Mouse (Mus musculus): ENCODE data around the gene Taf12.
"Not testable (repeated sequence)": the region's sequence is repeated elsewhere in the genome, so short reads cannot be mapped to it uniquely, and the experiment has no call there.

The Taf12 gene

GRCm38 (mm10) chr4:132269740-132270560 is 4.2 kb upstream of the Taf12 start:
- peak; percentile 92 for DNase-seq (ENCODE audit: low read depth, low spot score)

GRCm38 (mm10) chr4:132273166-132273565 is 1.0 kb upstream of the Taf12 start:
- DNase-seq (ENCODE audit: low read depth, low spot score): no peak

- no peak for DNase-seq (ENCODE audit: low read depth, low spot score)
These were observed 1.8 kb downstream of the Taf12 start for GRCm38 (mm10) chr4:132275949-132276348.

DNA sequence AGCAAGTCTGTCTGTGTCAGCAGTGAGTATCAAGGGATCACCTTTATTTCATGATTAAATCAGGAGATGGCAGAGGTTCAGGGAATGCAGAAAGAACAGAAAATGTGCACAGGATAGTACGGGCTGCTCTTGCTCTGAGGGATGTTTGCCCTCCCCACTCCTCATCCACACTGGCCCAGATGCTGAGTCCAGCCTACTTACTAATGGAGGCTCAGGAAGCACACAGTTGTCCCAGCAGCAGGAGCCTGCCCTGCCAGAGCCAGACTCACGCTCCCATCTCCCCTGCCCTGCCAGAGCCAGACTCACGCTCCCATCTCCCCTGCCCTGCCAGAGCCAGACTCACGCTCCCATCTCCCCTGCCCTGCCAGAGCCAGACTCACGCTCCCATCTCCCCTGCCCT is 14.7 kb downstream of the Taf12 start:
- DNase-seq (ENCODE audit: low read depth, low spot score): not testable (repeated sequence)

DNA sequence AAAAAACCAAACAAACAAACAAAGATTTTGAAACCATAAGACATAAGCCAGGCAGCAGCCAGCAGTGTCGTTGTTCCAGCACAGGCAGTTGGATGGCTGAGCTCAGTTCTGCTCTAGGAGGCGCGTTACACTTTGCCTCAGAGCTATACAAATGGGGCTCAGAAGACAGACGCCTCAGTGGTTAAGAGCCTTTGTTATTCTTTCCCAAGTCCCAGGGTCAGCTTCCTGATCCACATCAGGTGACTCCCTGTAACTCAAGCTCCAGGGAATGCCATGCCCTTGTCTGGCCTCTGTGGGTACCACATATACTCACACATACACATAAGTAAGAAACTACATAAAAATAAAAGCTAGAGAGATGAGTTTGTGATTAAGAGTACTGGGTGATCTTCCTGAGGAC is 16.9 kb downstream of the Taf12 start:
- DNase-seq (ENCODE audit: low read depth, low spot score): no peak

GRCm38 (mm10) chr4:132291624-132292335 is 17.6 kb downstream of the Taf12 start:
- DNase-seq (ENCODE audit: low read depth, low spot score): no peak

GRCm38 (mm10) chr4:132292988-132293387 is 18.8 kb downstream of the Taf12 start:
- DNase-seq (ENCODE audit: low read depth, low spot score): no peak

- no peak for DNase-seq (ENCODE audit: low read depth, low spot score)
These were observed 19.6 kb downstream of the Taf12 start for GRCm38 (mm10) chr4:132293682-132294240.

GRCm38 (mm10) chr4:132295696-132296390 is 21.7 kb downstream of the Taf12 start:
- DNase-seq (ENCODE audit: low read depth, low spot score): no peak

- no peak for DNase-seq (ENCODE audit: low read depth, low spot score)
These were observed 25.7 kb downstream of the Taf12 start for GRCm38 (mm10) chr4:132299849-132300248.

GRCm38 (mm10) chr4:132301486-132301885 is 27.3 kb downstream of the Taf12 start:
- no peak for DNase-seq (ENCODE audit: low read depth, low spot score)

- DNase-seq (ENCODE audit: low read depth, low spot score): no peak
These were observed 28.1 kb downstream of the Taf12 start for GRCm38 (mm10) chr4:132301965-132302938.

- peak; percentile 36 for DNase-seq (ENCODE audit: low read depth, low spot score)
These were observed 28.8 kb downstream of the Taf12 start, which contains the start of gene Rab42 for GRCm38 (mm10) chr4:132302939-132303479. TSS of gene Rab42 (minus strand) at chr4:132303385.

- not testable (repeated sequence) for DNase-seq (ENCODE audit: low read depth, low spot score)
These were observed 29.3 kb downstream of the Taf12 start for GRCm38 (mm10) chr4:132303484-132303883.

DNA sequence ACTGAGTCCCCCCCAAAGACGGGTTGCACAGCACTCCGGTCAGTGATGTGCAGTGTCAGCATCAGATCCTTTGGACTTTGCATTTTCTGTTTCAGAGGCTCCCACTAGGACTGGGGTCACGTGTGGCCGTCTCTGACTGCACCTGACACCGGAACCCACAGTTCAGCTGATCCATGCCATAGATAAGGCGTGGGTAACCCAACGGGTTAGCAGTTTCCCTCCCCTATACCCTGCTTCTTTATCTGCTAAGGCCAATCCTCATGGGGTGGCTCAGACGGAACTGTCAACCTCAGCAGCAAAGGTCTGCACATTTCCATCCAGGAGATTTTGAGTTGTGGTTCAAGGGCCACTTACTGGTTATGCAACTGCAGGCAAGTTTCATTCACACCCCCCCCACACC is 31.1 kb downstream of the Taf12 start:
- no peak for DNase-seq (ENCODE audit: low read depth, low spot score)

DNA sequence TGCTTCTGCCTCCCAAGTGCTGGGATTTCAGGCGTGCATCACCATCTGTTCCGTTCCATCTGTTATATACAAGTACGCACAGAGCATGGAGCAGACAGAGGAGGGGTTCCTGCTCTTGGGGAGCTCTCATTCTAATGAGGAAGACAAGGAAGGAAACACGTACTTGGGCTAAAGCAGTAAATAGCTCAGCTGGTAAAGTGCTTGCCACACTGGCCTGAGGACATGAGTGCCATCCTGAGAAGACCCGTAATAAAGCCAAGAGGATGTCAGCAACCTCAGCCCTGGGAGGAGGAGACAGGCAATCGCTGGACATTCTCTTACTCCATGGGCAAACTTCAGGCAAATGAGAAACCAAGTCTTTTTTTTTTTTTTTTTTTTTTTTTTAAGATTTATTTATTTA is 31.8 kb downstream of the Taf12 start:
- no peak for DNase-seq (ENCODE audit: low read depth, low spot score)

GRCm38 (mm10) chr4:132308437-132309139 is 34.4 kb downstream of the Taf12 start:
- peak; percentile 91 for DNase-seq (ENCODE audit: low read depth, low spot score)

DNA sequence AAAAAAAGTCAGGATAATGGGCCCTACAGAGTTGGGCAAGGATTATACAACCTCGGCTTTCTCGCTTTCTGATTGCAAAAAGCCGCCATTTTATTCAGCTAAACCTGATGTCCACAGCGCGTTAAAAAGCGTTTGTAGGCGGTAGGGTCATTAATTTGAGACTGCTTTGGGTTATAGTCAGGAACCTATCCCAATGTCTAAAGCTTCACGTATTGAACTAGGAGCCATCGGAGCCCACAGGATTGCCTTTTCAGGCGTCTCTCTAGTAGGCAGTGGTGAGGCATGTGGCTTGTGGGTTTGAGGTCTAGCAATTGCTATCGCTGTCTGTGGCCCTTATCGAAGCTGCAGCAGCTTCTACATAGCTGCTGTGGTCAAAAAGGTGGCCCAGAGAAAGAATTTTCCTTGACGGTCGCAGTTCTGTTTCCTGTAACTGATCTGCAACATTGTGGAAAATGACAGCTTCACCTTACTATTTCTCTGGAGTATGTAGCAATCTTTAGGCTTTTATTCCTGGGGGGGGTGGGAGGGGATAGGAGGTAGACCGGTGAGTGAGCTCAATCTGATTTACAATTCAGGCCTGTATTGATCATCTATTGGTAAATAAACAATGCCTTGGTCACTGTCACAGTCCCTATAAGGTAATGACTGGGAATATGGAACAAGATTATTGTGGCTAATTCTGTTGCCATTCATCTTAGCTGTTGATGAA is 35.1 kb downstream of the Taf12 start:
- peak; percentile 22 for DNase-seq (ENCODE audit: low read depth, low spot score)

GRCm38 (mm10) chr4:132309849-132310472 is 35.8 kb downstream of the Taf12 start:
- peak; percentile 33 for DNase-seq (ENCODE audit: low read depth, low spot score)
